Mouse (Mus musculus): ENCODE data around the gene Axin2. TPM values are rescaled to one million over a fixed set of nuclear protein-coding genes. Genes with fewer than 3 reads are reported as not detected.

Gene Axin2
- polyA plus RNA-seq, 1 experiment = not detected

DNA sequence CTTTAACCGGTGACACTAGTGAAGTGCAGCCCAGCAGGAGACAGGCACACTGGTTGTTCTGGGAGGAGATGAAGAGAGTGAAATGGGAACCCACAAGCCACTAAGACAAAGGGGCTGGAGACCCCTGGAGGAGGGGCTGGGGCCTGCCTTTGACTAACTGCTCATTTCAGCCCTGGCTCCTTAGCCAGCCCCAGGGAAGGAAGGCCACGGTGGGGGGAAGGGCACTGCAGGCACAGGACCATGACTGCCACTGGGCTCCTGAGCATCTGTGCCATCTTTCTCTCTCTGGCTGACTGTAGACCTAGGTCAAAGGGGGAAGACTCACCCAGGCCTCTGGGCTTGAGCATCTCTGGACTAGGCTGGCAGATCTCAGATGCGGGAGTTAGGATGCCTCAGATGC, 10.5 kb downstream of the Axin2 start:
- Histone ChIP-seq H3K4me3 (ENCODE audit: insufficient read depth, low read depth, low read length) (no peak overlapping the region), H3K27ac (ENCODE audit: insufficient read depth, low read depth, low read length) (no peak overlapping the region), H3K4me1 (ENCODE audit: control insufficient read depth, insufficient read depth, low read length) (peaks cover 59% of the 10 kb centered on the region)
- WGBS = 34% methylated on average over 3 of the region's 3 CpGs
- TF ChIP-seq POLR2A (IDR thresholded peaks at IDR 0.05; ENCODE audit: insufficient read depth, low read depth, low read length) (no peak), CTCF (IDR thresholded peaks at IDR 0.05; ENCODE audit: insufficient read depth, low read depth, low read length) (no peak)

DNA sequence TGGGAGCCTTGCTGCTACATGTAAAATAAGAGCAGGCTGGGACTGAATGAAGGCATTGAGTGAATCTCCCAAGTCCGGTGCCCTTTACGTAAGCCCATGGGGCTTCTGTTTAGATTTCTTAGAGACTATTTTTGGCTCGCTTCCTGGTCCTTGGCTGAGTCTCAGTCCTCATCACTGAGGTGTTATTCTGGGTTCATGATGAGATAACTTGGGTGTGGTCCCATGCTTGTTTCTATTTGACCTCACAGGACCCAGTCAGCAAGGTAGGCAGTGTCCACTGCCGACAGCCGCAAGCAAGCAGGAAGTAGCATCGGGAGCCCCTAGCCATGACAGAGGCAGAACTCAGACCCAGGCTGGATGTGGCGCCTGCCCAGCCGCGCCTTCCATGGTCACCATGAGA, 13.7 kb downstream of the Axin2 start:
- Histone ChIP-seq H3K4me3 (ENCODE audit: insufficient read depth, low read depth, low read length) (no peak overlapping the region), H3K4me1 (ENCODE audit: control insufficient read depth, insufficient read depth, low read length) (peaks cover 45% of the 10 kb centered on the region), H3K27ac (ENCODE audit: insufficient read depth, low read depth, low read length) (no peak overlapping the region)
- 72% methylated on average over 9 of the region's 9 CpGs for WGBS
- TF ChIP-seq POLR2A (IDR thresholded peaks at IDR 0.05; ENCODE audit: insufficient read depth, low read depth, low read length) = no peak
- no peak for TF ChIP-seq CTCF (IDR thresholded peaks at IDR 0.05; ENCODE audit: insufficient read depth, low read depth, low read length)

DNA sequence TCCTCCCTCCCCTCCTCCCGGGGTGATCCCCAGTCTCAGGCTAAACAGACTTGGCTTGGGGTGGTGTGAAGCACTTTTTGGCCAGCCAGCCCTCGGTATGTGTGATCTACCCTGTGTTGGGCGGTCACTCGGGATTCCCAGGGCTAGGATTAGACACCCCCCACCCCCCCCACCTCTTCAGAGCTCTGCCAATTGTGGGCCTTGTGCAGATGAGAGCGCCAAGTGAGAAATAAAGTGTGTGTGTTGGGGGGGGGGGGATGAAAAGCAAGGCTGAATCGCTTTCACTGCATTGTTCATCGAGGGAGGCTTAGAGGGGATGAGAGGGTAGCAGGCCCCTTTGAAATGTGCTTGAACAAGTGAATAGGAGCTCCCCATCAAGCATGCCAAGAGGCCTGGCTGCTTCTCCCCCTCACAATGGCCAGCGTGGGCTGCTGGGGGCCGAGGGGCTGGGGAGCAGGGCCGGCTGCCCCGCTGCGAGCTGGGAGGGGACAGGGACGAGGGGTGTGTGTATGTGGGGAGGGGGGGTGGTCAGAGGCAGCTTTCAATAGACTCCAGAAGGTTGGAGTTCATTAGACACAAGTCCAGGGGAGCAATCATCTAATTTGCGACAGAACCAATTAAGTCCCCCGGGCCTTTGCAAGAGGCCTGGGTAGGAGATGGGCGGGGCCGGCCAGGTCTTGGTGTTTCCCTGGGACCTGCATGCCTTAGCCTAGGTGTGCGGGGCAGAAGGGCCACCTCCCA, 15.1 kb downstream of the Axin2 start:
- H3K4me1 ChIP-seq (ENCODE audit: control insufficient read depth, insufficient read depth, low read length) = peaks cover 34% of the 10 kb centered on the region
- TF ChIP-seq CTCF (IDR thresholded peaks at IDR 0.05; ENCODE audit: insufficient read depth, low read depth, low read length) = no peak
- TF ChIP-seq POLR2A (IDR thresholded peaks at IDR 0.05; ENCODE audit: insufficient read depth, low read depth, low read length) = no peak
- 35% methylated on average over 18 of the region's 18 CpGs for WGBS

DNA sequence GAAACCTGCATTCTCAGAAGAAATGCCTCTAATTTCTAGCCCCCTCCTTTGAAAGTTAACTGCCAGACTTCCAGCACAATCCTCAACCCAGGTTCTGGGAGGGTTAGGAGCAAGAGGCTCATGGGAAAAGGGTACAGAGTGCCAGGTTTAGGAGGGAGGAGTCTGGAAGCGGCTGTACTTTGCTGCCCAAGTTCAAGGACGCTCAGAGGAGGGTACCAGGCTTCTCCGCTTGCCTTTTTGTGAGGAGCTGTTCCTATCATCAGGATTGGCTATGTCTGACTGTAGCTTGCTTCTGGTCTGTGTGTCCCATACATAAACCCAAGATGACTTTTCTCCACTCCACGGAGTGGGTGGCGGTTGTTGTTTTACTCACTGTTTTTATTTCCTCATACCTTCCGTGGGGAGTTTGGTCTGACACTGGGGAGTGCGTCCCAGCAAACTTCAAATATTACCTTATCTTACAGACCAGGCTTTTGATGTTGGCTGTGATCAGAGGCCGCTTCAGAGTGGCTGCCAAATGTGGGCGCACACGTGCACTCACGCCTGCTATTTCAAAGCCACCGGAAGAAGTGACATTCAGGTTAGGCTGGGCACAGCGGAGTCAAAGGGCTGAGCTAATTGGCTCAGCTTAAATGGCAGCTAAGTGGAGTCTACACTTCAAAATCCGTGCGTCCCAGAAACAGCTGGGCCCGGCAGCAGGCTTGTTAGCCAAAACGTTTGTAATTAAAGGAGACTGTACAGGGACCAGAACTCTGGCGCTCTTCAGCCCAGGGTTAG, 16.1 kb downstream of the Axin2 start:
- Histone ChIP-seq H3K27ac (ENCODE audit: insufficient read depth, low read depth, low read length) (no peak overlapping the region), H3K4me1 (ENCODE audit: control insufficient read depth, insufficient read depth, low read length) (peaks cover 34% of the 10 kb centered on the region), H3K4me3 (ENCODE audit: insufficient read depth, low read depth, low read length) (no peak overlapping the region)
- no peak for TF ChIP-seq CTCF (IDR thresholded peaks at IDR 0.05; ENCODE audit: insufficient read depth, low read depth, low read length)
- no peak for TF ChIP-seq POLR2A (IDR thresholded peaks at IDR 0.05; ENCODE audit: insufficient read depth, low read depth, low read length)
- WGBS = 52% methylated on average over 18 of the region's 18 CpGs

More for the DNA sequence above, 15.1 kb downstream of the Axin2 start:
- H3K27ac ChIP-seq (ENCODE audit: insufficient read depth, low read depth, low read length) = no peak overlapping the region
- H3K4me3 ChIP-seq (ENCODE audit: insufficient read depth, low read depth, low read length) = no peak overlapping the region

DNA sequence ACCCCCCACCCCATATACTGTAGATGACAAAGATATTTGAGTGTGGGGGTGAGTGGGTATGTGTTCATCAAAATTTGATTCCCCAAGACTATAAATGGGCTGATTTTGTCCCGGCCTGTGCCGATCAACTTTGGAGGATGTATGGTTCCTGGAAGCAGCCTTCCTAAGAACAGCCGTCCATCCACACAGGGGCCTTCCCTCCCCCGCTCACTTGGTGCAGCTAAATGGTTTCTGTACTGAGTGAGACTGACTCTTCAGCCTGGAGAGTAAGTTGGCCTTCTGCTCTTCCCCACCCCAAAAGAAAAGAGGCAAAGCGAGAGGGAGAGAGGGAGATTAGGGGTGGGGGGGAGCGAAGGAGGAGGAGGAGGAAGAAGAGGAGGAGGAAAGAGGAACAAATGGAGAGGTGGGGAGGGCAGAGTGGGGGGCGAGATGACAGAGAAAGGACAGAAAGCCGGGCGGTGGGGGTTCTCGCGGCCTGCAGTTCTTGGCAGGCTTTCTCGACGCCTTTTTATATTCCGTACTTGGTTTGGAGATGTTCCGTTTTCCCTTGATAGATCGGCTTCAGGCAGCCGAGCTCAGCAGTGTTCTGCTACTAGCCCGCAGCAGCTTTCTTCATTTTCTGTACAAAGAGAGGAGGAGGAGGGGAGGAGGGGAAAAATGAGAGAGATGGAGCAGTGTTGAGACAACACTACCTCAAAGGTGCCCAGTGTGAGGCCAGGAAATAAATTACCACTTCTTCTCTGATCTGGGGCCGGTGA, 20.7 kb downstream of the Axin2 start:
- 42% methylated on average over 18 of the region's 19 CpGs for WGBS
- Histone ChIP-seq H3K4me1 (ENCODE audit: control insufficient read depth, insufficient read depth, low read length) (peaks cover 27% of the 10 kb centered on the region), H3K27ac (ENCODE audit: insufficient read depth, low read depth, low read length) (no peak overlapping the region), H3K4me3 (ENCODE audit: insufficient read depth, low read depth, low read length) (no peak overlapping the region)
- TF ChIP-seq CTCF (IDR thresholded peaks at IDR 0.05; ENCODE audit: insufficient read depth, low read depth, low read length) (no peak), POLR2A (IDR thresholded peaks at IDR 0.05; ENCODE audit: insufficient read depth, low read depth, low read length) (no peak)

GRCm38 (mm10) chr11:108941836-108942235, 21.7 kb downstream of the Axin2 start:
- Histone ChIP-seq H3K4me1 (ENCODE audit: control insufficient read depth, insufficient read depth, low read length) (peaks cover 19% of the 10 kb centered on the region), H3K27ac (ENCODE audit: insufficient read depth, low read depth, low read length) (no peak overlapping the region), H3K4me3 (ENCODE audit: insufficient read depth, low read depth, low read length) (no peak overlapping the region)
- TF ChIP-seq CTCF (IDR thresholded peaks at IDR 0.05; ENCODE audit: insufficient read depth, low read depth, low read length) = no peak
- no peak for TF ChIP-seq POLR2A (IDR thresholded peaks at IDR 0.05; ENCODE audit: insufficient read depth, low read depth, low read length)
- 81% methylated on average over 18 of the region's 18 CpGs for WGBS

GRCm38 (mm10) chr11:108943741-108944140, 23.6 kb downstream of the Axin2 start:
- Histone ChIP-seq H3K4me1 (ENCODE audit: control insufficient read depth, insufficient read depth, low read length) (peaks cover 17% of the 10 kb centered on the region), H3K27ac (ENCODE audit: insufficient read depth, low read depth, low read length) (no peak overlapping the region), H3K4me3 (ENCODE audit: insufficient read depth, low read depth, low read length) (no peak overlapping the region)
- TF ChIP-seq CTCF (IDR thresholded peaks at IDR 0.05; ENCODE audit: insufficient read depth, low read depth, low read length) (no peak), POLR2A (IDR thresholded peaks at IDR 0.05; ENCODE audit: insufficient read depth, low read depth, low read length) (no peak)
- 85% methylated on average over 11 of the region's 11 CpGs for WGBS

GRCm38 (mm10) chr11:108945666-108946065, 25.5 kb downstream of the Axin2 start:
- 89% methylated on average over 9 of the region's 9 CpGs for WGBS
- TF ChIP-seq POLR2A (IDR thresholded peaks at IDR 0.05; ENCODE audit: insufficient read depth, low read depth, low read length) = no peak
- TF ChIP-seq CTCF (IDR thresholded peaks at IDR 0.05; ENCODE audit: insufficient read depth, low read depth, low read length) = no peak

More at GRCm38 (mm10) chr11:108945666-108946065, 25.5 kb downstream of the Axin2 start:
- no peak overlapping the region for H3K4me3 ChIP-seq (ENCODE audit: insufficient read depth, low read depth, low read length)
- H3K27ac ChIP-seq (ENCODE audit: insufficient read depth, low read depth, low read length) = no peak overlapping the region
- H3K4me1 ChIP-seq (ENCODE audit: control insufficient read depth, insufficient read depth, low read length) = peaks cover 23% of the 10 kb centered on the region

Data from olfactory bulb, adult 2 months (tissue).